Mouse (Mus musculus) heart, adult 18-20 months (tissue): ENCODE measurements around the gene Rab37. TPM values are rescaled to one million over a fixed set of nuclear protein-coding genes. Genes with fewer than 3 reads are reported as not detected.

Experiments
- DNase-seq, 2 experiments: peaks; one replicate each; pipeline ENCODE4 v3.0.0; 2021 to 2022; ENCODE audit warnings: mixed read lengths in 1 of 2
- total RNA-seq, 2 experiments: library from RNA; stranded (reverse); gene quantifications; 2 replicates each; pipeline ENCODE4 v1.2.3; 2021

Gene Rab37
- total RNA-seq, 2 experiments from 2014 or later, result 0.50 to 1.2 TPM

DNA sequence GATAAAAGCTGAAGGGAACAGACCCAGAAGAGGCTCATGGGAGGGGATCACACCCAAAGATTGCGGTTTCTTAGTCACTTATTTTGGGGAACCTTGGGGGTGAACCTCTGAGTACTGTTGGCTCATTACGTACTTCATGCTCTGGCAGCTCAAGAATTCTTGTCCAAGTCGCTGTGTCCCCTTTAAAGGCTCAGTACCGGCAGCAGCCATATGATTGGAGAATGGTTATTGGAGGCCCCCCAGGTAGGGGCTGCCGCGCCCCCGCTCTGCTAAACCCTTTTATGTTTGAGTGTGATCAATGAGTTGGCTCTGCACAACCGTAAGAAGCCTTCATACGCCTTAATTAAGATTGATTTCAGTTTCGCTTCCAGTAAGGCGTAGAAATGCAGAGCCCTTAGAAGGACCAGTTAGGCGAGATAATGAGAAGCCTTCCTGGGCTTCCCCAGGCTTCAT, 107.7 kb downstream of the Rab37 start:
- DNase-seq, result no peak

DNA sequence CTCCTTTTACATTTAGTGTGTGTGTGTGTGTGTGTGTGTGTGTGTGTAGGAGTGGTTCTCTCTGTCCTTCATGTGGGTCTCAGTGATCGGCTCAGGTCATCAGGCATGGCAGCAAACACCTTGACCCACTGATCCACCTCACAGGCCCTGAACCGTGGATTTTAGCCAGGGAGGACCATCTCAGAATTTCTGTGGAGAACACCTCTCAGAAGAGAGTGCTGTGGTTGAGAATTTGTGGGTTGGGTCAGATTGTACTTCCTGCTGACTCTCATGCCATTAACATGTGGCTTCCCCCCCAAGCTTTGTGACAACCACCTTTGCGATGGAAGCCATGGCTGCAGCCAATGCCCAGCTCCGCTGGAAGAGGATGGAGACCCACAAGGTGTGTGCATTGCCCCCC, 109.3 kb downstream of the Rab37 start:
- no peak for DNase-seq

DNA sequence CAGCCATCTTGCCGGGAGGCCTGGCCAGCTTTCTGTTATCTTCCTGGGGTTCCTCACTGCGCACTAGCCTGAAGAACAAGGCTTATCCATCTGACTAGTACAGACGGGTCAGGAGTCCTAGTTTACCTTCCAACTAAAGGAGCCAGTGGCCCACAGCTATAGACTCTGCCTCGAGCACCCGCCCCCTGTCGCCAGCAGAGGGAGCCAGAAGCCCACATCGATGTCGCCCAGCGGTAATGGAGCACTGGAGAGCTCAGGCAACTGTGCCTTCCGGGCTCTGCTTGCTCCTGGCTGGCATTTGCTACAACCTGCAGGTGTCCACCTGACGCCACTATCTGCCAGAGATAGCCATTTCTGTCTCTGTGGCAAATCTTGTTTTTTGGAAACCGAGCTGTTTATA, 111.1 kb downstream of the Rab37 start:
- DNase-seq, result peak; percentile 73 to 87

GRCm38 (mm10) chr11:115202756-115203155, 111.5 kb downstream of the Rab37 start:
- no peak for DNase-seq

- DNase-seq, result no peak
These were observed 116.9 kb downstream of the Rab37 start for GRCm38 (mm10) chr11:115208126-115208525.

DNA sequence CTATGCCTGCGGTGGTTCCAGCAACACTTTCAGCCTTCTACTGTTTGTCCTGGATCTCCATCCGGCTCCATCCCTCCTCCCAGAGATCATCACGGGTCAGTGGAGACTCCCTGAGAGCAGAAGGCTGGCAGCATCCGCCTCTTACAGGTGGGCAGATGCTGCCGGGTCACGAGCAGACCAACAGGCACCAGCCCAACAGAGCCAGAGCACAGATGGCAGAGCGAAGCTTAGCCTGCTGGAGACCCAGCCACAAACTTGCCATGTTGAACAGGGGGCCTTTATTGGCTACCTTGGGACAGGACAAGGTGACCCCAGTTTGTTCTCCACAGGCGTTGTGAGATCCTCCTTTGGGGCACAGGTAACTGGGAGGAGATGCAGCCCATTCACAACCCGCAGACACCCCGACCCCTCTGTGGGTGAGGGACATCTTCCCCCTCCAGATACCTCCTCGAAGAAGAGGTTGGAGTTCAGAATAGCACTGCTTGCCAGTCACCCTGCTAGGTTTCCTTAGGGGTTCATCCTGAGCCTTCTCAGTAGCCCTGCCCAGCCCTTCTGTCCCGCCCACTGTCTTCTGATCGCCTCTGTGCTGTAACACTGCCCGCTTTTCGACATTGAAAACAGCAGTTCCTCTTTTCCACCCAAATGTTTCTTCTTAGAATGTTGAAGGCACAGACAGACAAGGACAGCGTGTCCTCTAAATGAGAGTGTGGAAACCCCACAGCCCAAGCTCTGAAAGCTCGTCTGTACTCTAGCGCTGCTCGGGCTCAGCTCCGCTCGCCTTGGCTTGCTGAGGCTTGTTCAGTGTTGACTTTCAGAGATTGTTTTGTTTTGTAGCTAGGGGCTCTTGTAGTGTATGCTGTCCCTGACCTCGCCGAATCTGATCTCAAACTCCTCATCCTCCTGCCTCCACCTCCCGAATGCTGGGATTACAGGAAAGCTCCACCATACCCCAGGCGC, 117.8 kb downstream of the Rab37 start:
- peak in 1 of 2 experiments; percentile 37 for DNase-seq

DNA sequence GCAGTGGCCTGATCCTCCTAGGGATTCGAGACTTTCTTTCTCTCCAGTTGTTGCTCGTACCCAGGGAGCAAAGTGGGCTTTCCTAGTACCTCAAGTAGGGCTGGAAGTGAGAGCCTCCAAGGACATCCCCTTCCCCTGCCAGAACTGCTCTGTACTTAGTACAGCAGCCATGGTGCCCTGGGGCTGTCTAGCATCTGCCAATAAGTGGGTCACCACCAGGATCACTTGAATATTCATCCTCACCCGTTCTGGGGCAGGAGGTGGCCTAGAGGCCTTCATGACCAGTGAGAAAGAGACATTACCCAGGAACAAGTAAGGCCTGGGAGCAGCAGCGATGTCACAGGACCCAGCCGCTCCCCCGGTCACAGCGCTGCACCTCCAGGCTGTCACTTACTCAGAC, 118.7 kb downstream of the Rab37 start:
- no peak for DNase-seq

Other genes with a start within 250 kb of the Rab37 start
- 1 to 10 TPM; 5.1 to 7.5 TPM for gene Gprc5c, start 240.3 kb upstream of the Rab37 start, total RNA-seq
- gene Cd300a, start 201.4 kb upstream of the Rab37 start, total RNA-seq, result under 1 TPM; 0.62 to 0.98 TPM
- under 1 TPM; 0.23 to 0.40 TPM for gene Cd300lb, start 157.0 kb upstream of the Rab37 start, total RNA-seq
- gene Cd300c, start 122.3 kb upstream of the Rab37 start, total RNA-seq, result not detected
- 1 to 10 TPM in 1 of 2 experiments, under 1 TPM in 1; 0.95 to 1.7 TPM for gene Cd300ld, start 101.5 kb upstream of the Rab37 start, total RNA-seq
- 1 to 10 TPM; 1.4 TPM for gene Cd300c2, start 89.6 kb upstream of the Rab37 start, total RNA-seq
- not detected for gene Cd300ld2, start 75.2 kb upstream of the Rab37 start, total RNA-seq
- under 1 TPM in 1 of 2 experiments, not detected in 1; 0.80 TPM for gene Cd300ld4, start 64.4 kb upstream of the Rab37 start, total RNA-seq
- 1 to 10 TPM; 4.8 to 5.6 TPM for gene Cd300ld5, start 53.7 kb upstream of the Rab37 start, total RNA-seq
- 10 to 100 TPM; 11.4 TPM for gene Cd300ld3, start 43.0 kb upstream of the Rab37 start, total RNA-seq
- under 1 TPM; 0.25 to 0.39 TPM for gene Cd300e, start 29.3 kb upstream of the Rab37 start, total RNA-seq
- gene Cd300lf, start 42.6 kb downstream of the Rab37 start, total RNA-seq, result under 1 TPM in 1 of 2 experiments, not detected in 1; 0.36 TPM
- gene Slc9a3r1, start 71.9 kb downstream of the Rab37 start, total RNA-seq, result 1 to 10 TPM; 7.7 to 9.1 TPM
- 10 to 100 TPM; 10.9 to 12.9 TPM for gene Tmem104, start 96.1 kb downstream of the Rab37 start, total RNA-seq
- gene Nat9, start 96.4 kb downstream of the Rab37 start, total RNA-seq, result 10 to 100 TPM; 20.7 to 25.1 TPM
- under 1 TPM; 0.27 to 0.41 TPM for gene Grin2c, start 175.8 kb downstream of the Rab37 start, total RNA-seq
- gene Fdxr, start 185.6 kb downstream of the Rab37 start, total RNA-seq, result 10 to 100 TPM in 1 of 2 experiments, 1 to 10 TPM in 1; 9.8 to 10.1 TPM
- 1 to 10 TPM; 2.2 to 2.4 TPM for gene Fads6, start 206.2 kb downstream of the Rab37 start, total RNA-seq
- gene Otop2, start 215.7 kb downstream of the Rab37 start, total RNA-seq, result not detected
- gene Ush1g, start 230.6 kb downstream of the Rab37 start, total RNA-seq, result under 1 TPM in 1 of 2 experiments, not detected in 1; 0.10 TPM
- gene Otop3, start 243.3 kb downstream of the Rab37 start, total RNA-seq, result not detected